Mouse (Mus musculus): Measurements from ENCODE around the gene Col5a1. TPM values are rescaled to one million over a fixed set of nuclear protein-coding genes. Genes with fewer than 3 reads are reported as not detected.

Gene Col5a1
- total and polyA plus RNA-seq, 3 experiments, result 31.1 to 75.5 TPM; not detected in 1

- no peaks in the 10 kb centered on the region for H3K79me2 ChIP-seq (ENCODE audit: control insufficient read depth, insufficient read depth, low read length, poor library complexity)
- H3K4me1 ChIP-seq (ENCODE audit: control insufficient read depth in 1 of 2, insufficient read depth in 2 of 2, low read length in 2 of 2), result no peaks in the 10 kb centered on the region
- DNase-seq (ENCODE audit: low read depth, low spot score), result no peak
- H3K9ac ChIP-seq (ENCODE audit: control insufficient read depth, low read depth, low read length, poor library complexity, severe bottlenecking), result no peak overlapping the region
- H3K36me3 ChIP-seq (ENCODE audit: control insufficient read depth in 1 of 2, insufficient read depth in 2 of 2, low read length in 2 of 2), result no peaks in the 10 kb centered on the region
- H3K4me3 ChIP-seq (ENCODE audit: control insufficient read depth in 1 of 2, insufficient read depth in 1 of 2, low read depth in 2 of 2, low read length in 2 of 2), result no peak overlapping the region
- peaks cover 0 to 1% of the 10 kb centered on the region in 2 experiments; a peak in 2 of 4 replicates for H3K27me3 ChIP-seq (ENCODE audit: control insufficient read depth in 1 of 2, insufficient read depth in 2 of 2, low read length in 2 of 2)
- H3K9me3 ChIP-seq (replicated peaks; ENCODE audit: insufficient read depth, low read length), result no peaks in the 10 kb centered on the region
- no peak for TF ChIP-seq SIN3A (IDR thresholded peaks at IDR 0.05; ENCODE audit: low read length)
- TF ChIP-seq POLR2A (IDR thresholded peaks at IDR 0.05; ENCODE audit: control insufficient read depth in 1 of 2, insufficient read depth in 1 of 2, low read depth in 1 of 2, low read length in 2 of 2, poor library complexity in 1 of 2), result no peak
- TF ChIP-seq SMC3 (IDR thresholded peaks at IDR 0.05; ENCODE audit: low read depth, low read length), result no peak
- TF ChIP-seq CHD1 (IDR thresholded peaks at IDR 0.05; ENCODE audit: low read depth, low read length), result no peak
- no peak for TF ChIP-seq RAD21 (IDR thresholded peaks at IDR 0.05; ENCODE audit: low read depth, low read length)
- TF ChIP-seq NRF1 (IDR thresholded peaks at IDR 0.05; ENCODE audit: insufficient read depth, low read depth, low read length, poor library complexity, severe bottlenecking), result no peak
- TF ChIP-seq ZC3H11A (IDR thresholded peaks at IDR 0.05; ENCODE audit: low read depth, low read length), result no peak
- TF ChIP-seq POLR2AphosphoS2 (IDR thresholded peaks at IDR 0.05; ENCODE audit: low read length), result no peak
- TF ChIP-seq ETS1 (IDR thresholded peaks at IDR 0.05; ENCODE audit: low read depth, low read length), result no peak
- no peak for TF ChIP-seq GABPA (IDR thresholded peaks at IDR 0.05; ENCODE audit: low read depth, low read length)
- H3K27ac ChIP-seq (ENCODE audit: control insufficient read depth, low read depth, low read length), result no peak overlapping the region
These were observed 10.9 kb downstream of the Col5a1 start for GRCm38 (mm10) chr2:27897161-27897560.

DNA sequence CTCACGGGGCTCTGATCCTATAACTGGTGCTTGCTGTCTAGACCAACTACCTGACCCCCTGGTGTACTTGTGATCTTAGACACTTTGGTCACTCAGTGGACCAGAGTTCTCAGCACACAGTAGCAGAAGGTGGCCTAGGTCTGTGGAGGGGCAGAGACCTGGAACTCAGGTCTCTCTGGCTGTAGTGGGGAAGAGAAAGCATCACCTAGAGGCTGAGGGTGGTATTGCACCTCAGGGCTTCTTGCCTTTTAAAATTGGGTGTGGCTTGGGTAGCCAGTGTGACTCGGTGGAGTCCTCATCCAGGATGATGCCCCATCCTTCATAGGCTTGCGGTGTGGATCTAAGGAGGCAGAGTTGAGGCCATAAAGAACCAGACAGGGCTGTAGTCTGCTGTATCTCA is 13.7 kb downstream of the Col5a1 start:
- Histone ChIP-seq H3K27ac (ENCODE audit: control insufficient read depth, low read depth, low read length) (no peak overlapping the region), H3K4me1 (ENCODE audit: control insufficient read depth in 1 of 2, insufficient read depth in 2 of 2, low read length in 2 of 2) (no peaks in the 10 kb centered on the region), H3K9me3 (replicated peaks; ENCODE audit: insufficient read depth, low read length) (no peaks in the 10 kb centered on the region), H3K4me3 (ENCODE audit: control insufficient read depth in 1 of 2, insufficient read depth in 1 of 2, low read depth in 2 of 2, low read length in 2 of 2) (no peak overlapping the region), H3K36me3 (ENCODE audit: control insufficient read depth in 1 of 2, insufficient read depth in 2 of 2, low read length in 2 of 2) (no peaks in the 10 kb centered on the region), H3K79me2 (ENCODE audit: control insufficient read depth, insufficient read depth, low read length, poor library complexity) (no peaks in the 10 kb centered on the region), H3K27me3 (ENCODE audit: control insufficient read depth in 1 of 2, insufficient read depth in 2 of 2, low read length in 2 of 2) (peaks cover 0 to 1% of the 10 kb centered on the region in 2 experiments; a peak in 2 of 4 replicates), H3K9ac (ENCODE audit: control insufficient read depth, low read depth, low read length, poor library complexity, severe bottlenecking) (no peak overlapping the region)
- DNase-seq (ENCODE audit: low read depth, low spot score), result peak; percentile 73
- TF ChIP-seq POLR2AphosphoS5 (IDR thresholded peaks at IDR 0.05; ENCODE audit: borderline replicate concordance, low read depth, low read length) (no peak), POLR2AphosphoS2 (IDR thresholded peaks at IDR 0.05; ENCODE audit: low read length) (no peak), USF2 (IDR thresholded peaks at IDR 0.05; ENCODE audit: borderline replicate concordance in 1 of 2, insufficient read depth in 1 of 2, low read depth in 1 of 2, low read length in 2 of 2) (no peak), RAD21 (IDR thresholded peaks at IDR 0.05; ENCODE audit: low read depth, low read length) (peak; percentile 45), ZC3H11A (IDR thresholded peaks at IDR 0.05; ENCODE audit: low read depth, low read length) (peak; percentile 19; the same call in 1 of the 2 replicates), MAFK (IDR thresholded peaks at IDR 0.05; ENCODE audit: borderline replicate concordance, low read depth, low read length) (no peak), USF1 (IDR thresholded peaks at IDR 0.05; ENCODE audit: low read depth, low read length) (no peak), CTCF (IDR thresholded peaks at IDR 0.05 in 2 of 3, conservative IDR thresholded peaks at IDR 0.05 in 1 of 3; ENCODE audit: control insufficient read depth in 1 of 3, insufficient read depth in 1 of 3, low read depth in 2 of 3, low read length in 3 of 3, poor library complexity in 1 of 3, severe bottlenecking in 1 of 3) (peak; percentile 64 to 99 (median 75)), MAX (IDR thresholded peaks at IDR 0.05; ENCODE audit: low read length) (no peak), SMC3 (IDR thresholded peaks at IDR 0.05; ENCODE audit: low read depth, low read length) (peak; percentile 69), NELFE (IDR thresholded peaks at IDR 0.05; ENCODE audit: low read depth, low read length) (no peak)
